Mouse (Mus musculus) neural tube, embryonic 15.5 days (tissue): ENCODE measurements at regions not wholly inside any gene's neighbourhood (a gene's known extent, or its start where the extent isn't known, plus 50 kb on each side); places are given as distances from the start of the nearest gene placed in this dataset.

Source experiments
- ATAC-seq: fragments of 200-750 bp; cut with Nextera tagmentation; 2 replicates; pipeline ENCODE4 v1.8.0; 2017; ENCODE audit warnings: mild to moderate bottlenecking, moderate TSS enrichment, moderate library complexity; ENCODE audit not compliant: low FRiP score
- H3K27ac ChIP-seq: fragments of 300-500 bp; sonication (generic); replicated peaks from 2 replicates; pipeline ENCODE4 v1.5.1; 2015; ENCODE audit warnings: mild to moderate bottlenecking, inconsistent platforms
- H3K27me3 ChIP-seq: fragments of 300-500 bp; sonication (generic); replicated peaks from 2 replicates; pipeline ENCODE4 v1.6.1; 2015; ENCODE audit warnings: inconsistent platforms
- H3K36me3 ChIP-seq: fragments of 300-500 bp; sonication (generic); 2 replicates; pipeline ENCODE4 v1.6.1; 2015; ENCODE audit warnings: inconsistent platforms
- H3K4me1 ChIP-seq: fragments of 300-500 bp; sonication (generic); 2 replicates; pipeline ENCODE4 v1.6.1; 2015; ENCODE audit warnings: inconsistent platforms
- H3K4me2 ChIP-seq: fragments of 300-500 bp; sonication (generic); 2 replicates; pipeline ENCODE4 v1.6.1; 2015; ENCODE audit warnings: inconsistent platforms, mild to moderate bottlenecking, moderate library complexity
- H3K4me3 ChIP-seq: fragments of 300-500 bp; sonication (generic); replicated peaks from 2 replicates; pipeline ENCODE4 v1.5.1; 2015; ENCODE audit warnings: mild to moderate bottlenecking, inconsistent platforms
- H3K9ac ChIP-seq: fragments of 300-500 bp; sonication (generic); replicated peaks from 2 replicates; pipeline ENCODE4 v1.6.1; 2015; ENCODE audit warnings: mild to moderate bottlenecking, inconsistent platforms
- H3K9me3 ChIP-seq: fragments of 300-500 bp; sonication (generic); replicated peaks from 2 replicates; pipeline ENCODE4 v1.6.1; 2016; ENCODE audit warnings: inconsistent platforms
- WGBS: fragments of 180-500 bp; shearing (Covaris S2); methylation state at CpG from one replicate; pipeline ENCODE4 v1.1.7; 2015; ENCODE audit warnings: mixed read lengths; 5-methylcytosine and 5-hydroxymethylcytosine counted together

DNA sequence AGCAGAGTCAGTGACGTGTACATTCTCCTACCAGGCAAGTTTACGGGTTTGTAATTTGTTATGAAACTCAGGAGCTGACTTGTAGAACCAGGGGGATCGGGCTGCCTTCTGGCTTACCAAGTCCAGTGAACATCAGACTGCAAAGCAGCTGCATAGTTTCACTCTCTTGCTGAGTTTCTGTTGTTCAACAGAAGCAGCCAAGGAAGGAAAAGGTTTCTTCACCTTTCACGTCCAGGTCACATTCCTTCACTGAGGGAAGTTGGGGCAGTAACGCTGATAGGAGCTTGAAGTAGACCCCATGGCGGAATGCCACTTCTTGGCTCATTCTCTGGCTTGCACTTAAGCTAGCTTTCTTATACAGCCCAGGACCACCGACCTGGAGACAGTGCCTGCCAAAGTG is 77.3 kb upstream of the Spred1 start:
- no peak for ATAC-seq
- H3K4me2 ChIP-seq = no peak overlapping the region
- no peaks in the 10 kb centered on the region for H3K27me3 ChIP-seq
- H3K4me3 ChIP-seq = no peak overlapping the region
- H3K9ac ChIP-seq = no peak overlapping the region
- 86% methylated on average over 7 of the region's 7 CpGs for WGBS
- no peaks in the 10 kb centered on the region for H3K9me3 ChIP-seq
- no peak overlapping the region for H3K27ac ChIP-seq
- H3K4me1 ChIP-seq = no peaks in the 10 kb centered on the region
- no peaks in the 10 kb centered on the region for H3K36me3 ChIP-seq

DNA sequence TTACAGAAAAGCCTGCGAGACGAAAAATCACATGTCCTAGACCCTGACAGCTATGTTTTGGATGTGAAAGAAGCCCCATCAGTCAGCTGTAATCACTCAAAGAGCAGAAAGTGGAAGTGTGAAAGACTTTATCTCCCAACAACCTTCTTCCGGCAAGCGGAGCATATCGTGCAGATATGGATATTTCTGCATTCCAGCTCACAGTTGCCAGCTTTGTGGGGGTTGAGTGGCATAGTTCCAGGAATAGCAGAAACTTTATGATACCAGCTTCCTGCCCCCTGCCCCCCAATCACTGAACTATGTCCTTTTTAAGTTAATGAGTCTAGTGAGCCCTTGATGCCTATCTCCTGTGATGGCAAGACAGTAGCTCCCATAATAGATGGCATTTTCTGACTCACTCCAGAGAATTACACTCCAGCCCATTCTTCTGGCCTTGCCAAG is 72.9 kb upstream of the Spred1 start:
- no peak for ATAC-seq
- WGBS = 91% methylated on average over 5 of the region's 5 CpGs
- H3K9me3 ChIP-seq = no peaks in the 10 kb centered on the region

DNA sequence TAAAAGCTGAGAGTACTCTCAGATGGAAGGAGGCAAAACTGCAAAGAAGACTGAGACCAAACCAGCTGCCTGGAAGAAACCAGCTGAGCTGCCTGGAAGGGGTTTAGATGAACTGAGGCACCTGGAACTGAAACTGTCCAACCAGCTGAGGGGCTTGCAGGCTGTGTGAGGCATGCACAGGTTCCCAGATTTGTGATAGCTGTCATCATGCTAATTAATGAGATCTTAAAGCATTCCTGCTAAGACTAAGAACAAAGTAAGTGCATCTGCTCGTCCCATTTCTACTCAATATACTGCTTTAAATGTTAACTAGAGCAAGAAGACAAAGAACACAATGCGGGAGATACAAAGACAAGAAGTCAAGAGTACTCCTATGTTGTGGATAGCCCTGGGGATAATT is 71.1 kb upstream of the Spred1 start:
- WGBS = 80% methylated on average over 2 of the region's 2 CpGs
- no peak for ATAC-seq
- Histone ChIP-seq H3K36me3 (no peaks in the 10 kb centered on the region), H3K9ac (no peak overlapping the region), H3K27me3 (no peaks in the 10 kb centered on the region), H3K27ac (no peak overlapping the region), H3K9me3 (no peaks in the 10 kb centered on the region), H3K4me2 (no peak overlapping the region), H3K4me3 (no peak overlapping the region), H3K4me1 (no peaks in the 10 kb centered on the region)

More for the DNA sequence above, 72.9 kb upstream of the Spred1 start:
- H3K9ac ChIP-seq = no peak overlapping the region
- no peaks in the 10 kb centered on the region for H3K36me3 ChIP-seq
- H3K4me2 ChIP-seq = no peak overlapping the region
- no peak overlapping the region for H3K27ac ChIP-seq
- no peaks in the 10 kb centered on the region for H3K4me1 ChIP-seq
- no peaks in the 10 kb centered on the region for H3K27me3 ChIP-seq
- H3K4me3 ChIP-seq = no peak overlapping the region

DNA sequence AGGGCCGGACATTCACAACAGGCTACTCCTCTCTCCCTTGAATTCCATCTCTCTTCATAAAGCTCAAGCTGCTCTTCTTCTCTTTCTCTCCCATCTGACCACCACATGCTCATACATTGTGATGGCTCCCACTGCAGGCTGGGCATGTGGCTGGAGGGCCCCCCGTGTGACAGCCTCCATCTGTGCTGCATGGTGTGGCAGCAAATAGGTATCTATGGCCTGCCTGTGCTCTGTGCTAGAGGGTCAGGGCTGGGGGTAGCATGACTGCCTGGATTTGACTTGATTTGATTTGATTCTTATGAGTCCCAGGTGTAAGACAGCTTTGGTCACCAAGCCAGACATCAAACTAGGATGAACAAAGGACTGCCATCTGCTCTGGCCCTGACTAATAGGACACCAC is 57.0 kb upstream of the Spred1 start:
- Histone ChIP-seq H3K9ac (no peak overlapping the region), H3K9me3 (no peaks in the 10 kb centered on the region), H3K4me3 (no peak overlapping the region), H3K27ac (no peak overlapping the region), H3K4me2 (no peak overlapping the region), H3K4me1 (no peaks in the 10 kb centered on the region), H3K27me3 (no peaks in the 10 kb centered on the region), H3K36me3 (no peaks in the 10 kb centered on the region)
- WGBS = 81% methylated on average over 2 of the region's 2 CpGs
- no peak for ATAC-seq

DNA sequence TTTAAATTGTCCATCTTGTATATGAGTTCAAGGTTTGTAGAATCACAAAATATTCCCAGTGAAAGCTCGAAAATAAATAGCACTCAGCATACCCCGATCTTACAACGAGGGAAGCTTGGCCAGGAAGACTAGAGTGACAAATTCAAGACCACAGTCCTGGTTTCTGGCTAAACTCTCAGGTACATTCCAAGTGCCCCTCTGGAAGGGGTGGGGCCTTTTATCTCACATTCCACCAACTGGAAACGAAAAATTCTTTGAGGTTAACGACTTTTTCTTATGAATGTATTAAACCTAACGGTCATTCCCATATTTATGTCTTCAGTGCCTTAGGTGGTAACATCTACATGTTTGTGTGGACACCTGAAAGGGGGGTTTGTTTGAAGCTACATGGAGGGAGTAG is 50.8 kb upstream of the Spred1 start:
- Histone ChIP-seq H3K4me3 (no peak overlapping the region), H3K9ac (no peak overlapping the region), H3K9me3 (no peaks in the 10 kb centered on the region), H3K36me3 (no peaks in the 10 kb centered on the region), H3K4me2 (no peak overlapping the region), H3K27ac (no peak overlapping the region), H3K4me1 (no peaks in the 10 kb centered on the region), H3K27me3 (no peaks in the 10 kb centered on the region)
- no peak for ATAC-seq
- 86% methylated on average over 6 of the region's 6 CpGs for WGBS

DNA sequence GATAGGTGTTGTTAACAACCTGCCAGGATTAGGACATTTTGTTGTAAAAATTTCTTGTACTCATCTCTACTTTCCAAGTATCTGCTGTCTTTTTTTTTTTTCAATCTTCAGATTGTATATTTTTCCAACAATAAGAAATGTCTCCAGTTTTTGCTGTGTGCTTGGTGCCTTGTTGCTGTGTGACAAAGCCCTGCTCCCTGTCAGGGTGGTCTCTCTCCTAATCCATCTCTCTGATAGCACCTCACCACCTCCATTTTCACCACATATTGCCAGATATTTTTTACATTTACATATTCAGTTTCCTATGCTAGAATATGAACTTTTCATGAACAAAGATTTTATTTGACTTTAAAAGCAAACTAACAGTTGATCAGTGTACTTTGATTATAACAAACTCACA is 50.1 kb upstream of the Spred1 start:
- no peak overlapping the region for H3K4me3 ChIP-seq
- no peaks in the 10 kb centered on the region for H3K4me1 ChIP-seq
- no peak overlapping the region for H3K9ac ChIP-seq
- H3K9me3 ChIP-seq = no peaks in the 10 kb centered on the region
- H3K36me3 ChIP-seq = no peaks in the 10 kb centered on the region
- H3K27me3 ChIP-seq = no peaks in the 10 kb centered on the region
- H3K4me2 ChIP-seq = no peak overlapping the region
- ATAC-seq = no peak
- H3K27ac ChIP-seq = no peak overlapping the region
